ENCODE assay signal across 10 mouse cellular contexts in the genomic region with DNA sequence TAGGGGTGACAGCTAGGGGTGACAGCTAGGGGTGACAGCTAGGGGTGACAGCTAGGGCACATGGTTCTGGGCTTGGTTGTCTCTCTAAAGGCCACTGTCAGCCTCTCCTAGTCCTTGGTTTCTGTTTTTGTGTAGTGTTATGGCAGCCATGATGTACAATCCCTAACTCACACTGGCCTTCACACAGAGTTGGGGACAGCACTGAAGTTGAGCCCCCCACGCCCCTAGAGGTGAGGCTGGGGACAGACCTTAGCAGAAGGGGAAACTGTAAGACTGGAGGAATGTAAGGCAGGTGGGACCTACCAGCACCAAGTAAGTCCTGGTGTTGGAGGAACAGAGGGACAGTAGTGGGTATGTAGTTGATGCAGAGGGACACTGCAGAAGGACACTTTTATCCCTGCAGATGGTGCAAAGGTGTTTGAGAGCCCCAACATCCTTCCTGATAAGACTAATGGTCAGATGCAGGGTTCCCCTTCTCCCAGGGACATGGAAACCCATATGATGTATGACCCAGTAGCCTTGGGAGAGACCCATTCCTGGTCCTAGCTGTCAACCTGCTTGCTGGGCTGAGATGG. TPM values are rescaled to one million over a fixed set of nuclear protein-coding genes. Genes with fewer than 3 reads are reported as not detected.
DNase-seq lines count a peak whose midpoint lies in the region; ATAC-seq and TF ChIP-seq lines count a peak whose summit lies in the region.
"Had no signal": no experiment of that assay in that cellular context is flagged by ENCODE, and none has a peak within 500 bp of the region (broad histone marks: within the 10 kb centered on the region; RNA-seq: fewer than 3 reads in every experiment).

No protein-coding gene starts in this region.

- ATAC-seq in liver, embryonic 13.5 days (ENCODE audit: low read depth): 0 out of 2 replicates have a peak, but pooled peaks have one; percentile 5
- ATAC-seq: midbrain, embryonic 15.5 days had no signal

- no peak for TF ChIP-seq POLR2A in kidney, adult 2 months (IDR thresholded peaks at IDR 0.05; ENCODE audit: low read depth, low read length)

- H3K27me3 ChIP-seq in kidney, adult 2 months (replicated peaks; ENCODE audit: control insufficient read depth, insufficient read depth, low read length): no peaks in the 10 kb centered on the region; the same call in 1 of the 2 replicates
- H3K27me3 ChIP-seq in liver, embryonic 13.5 days: peaks cover 4% of the 10 kb centered on the region; the same call in 1 of the 2 replicates
- H3K27me3 ChIP-seq: midbrain, embryonic 15.5 days had no signal

- H3K27ac ChIP-seq in kidney, adult 2 months (ENCODE audit: insufficient read depth, low read depth, low read length): peak overlapping the region; percentile 61
- peak overlapping the region; percentile 74 for H3K27ac ChIP-seq in liver, embryonic 13.5 days
- H3K27ac ChIP-seq: midbrain, embryonic 15.5 days had no signal

- DNase-seq in kidney, adult 2 months: no peak
- DNase-seq in kidney, adult 11 months: no peak
- DNase-seq in thymus, postnatal 25 days: peak; percentile 30
- no peak for DNase-seq in thymus, postnatal 14 days
- DNase-seq in liver, embryonic 13.5 days: no peak
- no peak for DNase-seq in urinary bladder, postnatal 25 days (ENCODE audit: low spot score)
- no peak for DNase-seq in c-Kit-positive CD71-positive TER-119-positive erythroid progenitor cells, embryonic 14.5 days (ENCODE audit: low spot score)
- DNase-seq: cerebellum, adult 2 months; kidney, adult 9 months had no signal

- no peak overlapping the region for H3K4me3 ChIP-seq in kidney, adult 2 months (ENCODE audit: insufficient read depth, low read depth, low read length)
- H3K4me3 ChIP-seq in liver, embryonic 13.5 days (replicated peaks): 0 out of 2 replicates have a peak overlapping the region, but pooled peaks have one; percentile 8
- H3K4me3 ChIP-seq: midbrain, embryonic 15.5 days had no signal

- WGBS in kidney, adult 2 months: 91% methylated on average over 1 of the region's 1 CpGs
- 20% methylated on average over 1 of the region's 1 CpGs for WGBS in liver, embryonic 13.5 days (ENCODE audit: insufficient replicate concordance)

- H3K9ac ChIP-seq in liver, embryonic 13.5 days: peak overlapping the region; percentile 1
- H3K9ac ChIP-seq: midbrain, embryonic 15.5 days had no signal

- TF ChIP-seq CTCF in kidney, adult 2 months (conservative IDR thresholded peaks at IDR 0.05; ENCODE audit: insufficient read depth, insufficient read length, low read depth, low read length): no peak

- no peaks in the 10 kb centered on the region for H3K36me3 ChIP-seq in kidney, adult 2 months (ENCODE audit: control insufficient read depth, insufficient read depth, low read length)
- H3K36me3 ChIP-seq in liver, embryonic 13.5 days: no peaks in the 10 kb centered on the region
- H3K36me3 ChIP-seq: midbrain, embryonic 15.5 days had no signal

- no peaks in the 10 kb centered on the region for H3K9me3 ChIP-seq in liver, embryonic 13.5 days (replicated peaks)
- H3K9me3 ChIP-seq: midbrain, embryonic 15.5 days had no signal

- no peaks in the 10 kb centered on the region for H3K4me1 ChIP-seq in kidney, adult 2 months (ENCODE audit: control insufficient read depth, insufficient read depth, low read length)
- H3K4me1 ChIP-seq in liver, embryonic 13.5 days (replicated peaks): peaks cover 39% of the 10 kb centered on the region

- H3K4me2 ChIP-seq in liver, embryonic 13.5 days: peak overlapping the region; percentile 25
- H3K4me2 ChIP-seq: midbrain, embryonic 15.5 days had no signal

RNA-seq across cellular contexts. Expression of gene Spi1, which starts 1.3 kb away (rescaled TPM):
- polyA plus RNA-seq in kidney, adult 2 months (2012; rRNA removed): 12.9 and 17.4 TPM in 2 replicates
- 14.1 and 15.1 TPM in 2 replicates for polyA plus RNA-seq in liver, embryonic 13.5 days (2015; fragmentation: Nextera tagmentation; extraction: Ambion mirVana)

RNA-seq across cellular contexts. Expression of gene Slc39a13, which starts 13.2 kb away (rescaled TPM):
- polyA plus RNA-seq in kidney, adult 2 months (2012; rRNA removed): 87.2 and 103 TPM in 2 replicates
- polyA plus RNA-seq in liver, embryonic 13.5 days (2015; fragmentation: Nextera tagmentation; extraction: Ambion mirVana): 10.6 and 10.9 TPM in 2 replicates

RNA-seq across cellular contexts. Expression of gene Psmc3, which starts 29.6 kb away (rescaled TPM):
- polyA plus RNA-seq in kidney, adult 2 months (2012; rRNA removed): 114 and 127 TPM in 2 replicates
- 188 and 213 TPM in 2 replicates for polyA plus RNA-seq in liver, embryonic 13.5 days (2015; fragmentation: Nextera tagmentation; extraction: Ambion mirVana)

RNA-seq across cellular contexts. Expression of gene Mybpc3, which starts 34.5 kb away (rescaled TPM):
- 0.14 and 0.24 TPM in 2 replicates for polyA plus RNA-seq in kidney, adult 2 months (2012; rRNA removed)
- polyA plus RNA-seq in liver, embryonic 13.5 days (2015; fragmentation: Nextera tagmentation; extraction: Ambion mirVana): 0.14 and 0.95 TPM in 2 replicates

RNA-seq across cellular contexts. Expression of gene Rapsn, which starts 48.0 kb away (rescaled TPM):
- 7.0 TPM in 2 replicates for polyA plus RNA-seq in kidney, adult 2 months (2012; rRNA removed)
- 0.69 and 1.00 TPM in 2 replicates for polyA plus RNA-seq in liver, embryonic 13.5 days (2015; fragmentation: Nextera tagmentation; extraction: Ambion mirVana)
